ENCODE assay signal across 20 mouse cellular contexts in genomic region chr17:4576883-4577282, GRCm38 (mm10).
A peak's percentile ranks its signal among the peaks of the same experiment; 100 is the strongest.
DNase-seq lines count a peak whose midpoint lies in the region; ATAC-seq lines count a peak whose summit lies in the region.
"Had no signal": no experiment of that assay in that cellular context is flagged by ENCODE, and none has a peak within 500 bp of the region (broad histone marks: within the 10 kb centered on the region; RNA-seq: fewer than 3 reads in every experiment).

No protein-coding gene starts in this region.

- no peak overlapping the region for H3K4me2 ChIP-seq in heart, embryonic 12.5 days
- H3K4me2 ChIP-seq: embryonic facial prominence, embryonic 15.5 days; forebrain, embryonic 12.5 days; heart, embryonic 13.5 days; hindbrain, embryonic 15.5 days had no signal

- no peaks in the 10 kb centered on the region for H3K36me3 ChIP-seq in heart, embryonic 10.5 days
- no peaks in the 10 kb centered on the region for H3K36me3 ChIP-seq in heart, embryonic 12.5 days
- H3K36me3 ChIP-seq: embryonic facial prominence, embryonic 15.5 days; forebrain, embryonic 12.5 days; heart, embryonic 13.5 days; hindbrain, embryonic 15.5 days had no signal

- H3K9ac ChIP-seq in heart, embryonic 12.5 days, result no peak overlapping the region
- H3K9ac ChIP-seq: embryonic facial prominence, embryonic 15.5 days; forebrain, embryonic 12.5 days; heart, embryonic 13.5 days; hindbrain, embryonic 15.5 days had no signal

- H3K27ac ChIP-seq in heart, embryonic 10.5 days, result no peak overlapping the region
- H3K27ac ChIP-seq in heart, embryonic 12.5 days (ENCODE audit: poor library complexity, severe bottlenecking), result no peak overlapping the region
- H3K27ac ChIP-seq: embryonic facial prominence, embryonic 15.5 days; forebrain, embryonic 12.5 days; heart, embryonic 13.5 days; hindbrain, embryonic 15.5 days had no signal

- DNase-seq in heart, embryonic 10.5 days (ENCODE audit: low spot score), result peak; percentile 30
- peak; percentile 12 for DNase-seq in 416B (ENCODE audit: low read depth)
- peak; percentile 3 for DNase-seq in fat pad, adult 2 months (ENCODE audit: extremely low read depth, low read depth, low spot score)
- DNase-seq in yolk sac, embryonic 10.5 days (ENCODE audit: low spot score), result peak; percentile 28
- no peak for DNase-seq in lung, adult 18-20 months
- no peak for DNase-seq in layer of hippocampus, adult 18-20 months (ENCODE audit: low spot score in 2 of 2)
- DNase-seq: adrenal gland, adult 8-10 months; cerebellum, adult 11 months; cerebellum, adult 8-10 months; cerebellum, postnatal 14 days; embryo, embryonic 11 days; gastrocnemius, postnatal 14 days; heart, postnatal 36 days had no signal

- WGBS in heart, embryonic 10.5 days, result 43% methylated on average over 5 of the region's 5 CpGs
- 47% methylated on average over 5 of the region's 5 CpGs for WGBS in heart, embryonic 12.5 days

- no peak overlapping the region for H3K4me3 ChIP-seq in heart, embryonic 10.5 days
- no peak overlapping the region for H3K4me3 ChIP-seq in heart, embryonic 12.5 days
- H3K4me3 ChIP-seq: embryonic facial prominence, embryonic 15.5 days; erythroblast, embryonic 14.5 days; forebrain, embryonic 12.5 days; heart, embryonic 13.5 days; hindbrain, embryonic 15.5 days had no signal

- ATAC-seq in heart, embryonic 12.5 days (ENCODE audit: insufficient number of reproducible peaks, low FRiP score), result no peak
- ATAC-seq: forebrain, embryonic 16.5 days had no signal

- H3K4me1 ChIP-seq in heart, embryonic 10.5 days, result no peaks in the 10 kb centered on the region
- no peaks in the 10 kb centered on the region for H3K4me1 ChIP-seq in heart, embryonic 12.5 days (replicated peaks)
- H3K4me1 ChIP-seq: embryonic facial prominence, embryonic 15.5 days; forebrain, embryonic 12.5 days; heart, embryonic 13.5 days; hindbrain, embryonic 15.5 days had no signal

- H3K27me3 ChIP-seq in heart, embryonic 10.5 days (ENCODE audit: insufficient read depth, poor library complexity, severe bottlenecking), result no peaks in the 10 kb centered on the region
- H3K27me3 ChIP-seq in heart, embryonic 12.5 days (replicated peaks), result no peaks in the 10 kb centered on the region
- H3K27me3 ChIP-seq: embryonic facial prominence, embryonic 15.5 days; forebrain, embryonic 12.5 days; heart, embryonic 13.5 days; hindbrain, embryonic 15.5 days had no signal

- no peaks in the 10 kb centered on the region for H3K9me3 ChIP-seq in heart, embryonic 10.5 days
- 0 out of 2 replicates have a peak, but pooled peaks cover 4% of the 10 kb centered on the region for H3K9me3 ChIP-seq in heart, embryonic 12.5 days (replicated peaks)
- H3K9me3 ChIP-seq: embryonic facial prominence, embryonic 15.5 days; forebrain, embryonic 12.5 days; heart, embryonic 13.5 days; hindbrain, embryonic 15.5 days had no signal

Comparison
In these comparisons a context has a peak if more than half of its experiments do, and no peak if none do; other contexts are left out.
1. DNase-seq: peak in heart, embryonic 10.5 days (single experiment), 416B (single experiment), fat pad, adult 2 months (single experiment) and yolk sac, embryonic 10.5 days (single experiment); none in lung, adult 18-20 months (0 of 2) and layer of hippocampus, adult 18-20 months (0 of 2).